Mouse (Mus musculus) limb, embryonic 12.5 days (tissue): ENCODE results near the gene Lrmp. TPM values are rescaled to one million over a fixed set of nuclear protein-coding genes. Genes with fewer than 3 reads are reported as not detected.

Source experiments
- ATAC-seq: fragments of 200-750 bp; cut with Nextera tagmentation; 2 replicates; pipeline ENCODE4 v1.8.0; 2017; ENCODE audit warnings: low read depth, moderate TSS enrichment; ENCODE audit not compliant: insufficient number of reproducible peaks, insufficient read depth, low FRiP score, low TSS enrichment
- H3K27ac ChIP-seq: fragments of 300-500 bp; sonication (generic); 2 replicates; pipeline ENCODE4 v1.5.1; 2016; ENCODE audit warnings: mild to moderate bottlenecking, moderate library complexity
- H3K27me3 ChIP-seq: fragments of 300-500 bp; sonication (generic); 2 replicates; pipeline ENCODE4 v1.6.1; 2016; ENCODE audit warnings: mild to moderate bottlenecking, moderate library complexity
- H3K36me3 ChIP-seq: fragments of 300-500 bp; sonication (generic); 2 replicates; pipeline ENCODE4 v1.6.1; 2016; ENCODE audit warnings: mild to moderate bottlenecking, moderate library complexity
- H3K4me1 ChIP-seq: fragments of 300-500 bp; sonication (generic); replicated peaks from 2 replicates; pipeline ENCODE4 v1.6.1; 2016
- H3K4me2 ChIP-seq: fragments of 300-500 bp; sonication (generic); 2 replicates; pipeline ENCODE4 v1.6.1; 2016; ENCODE audit warnings: mild to moderate bottlenecking, moderate library complexity
- H3K4me3 ChIP-seq: fragments of 300-500 bp; sonication (generic); replicated peaks from 2 replicates; pipeline ENCODE4 v1.5.1; 2016; ENCODE audit warnings: mild to moderate bottlenecking
- H3K9ac ChIP-seq: fragments of 300-500 bp; sonication (generic); replicated peaks from 2 replicates; pipeline ENCODE4 v1.6.1; 2016; ENCODE audit warnings: mild to moderate bottlenecking, moderate library complexity
- H3K9me3 ChIP-seq: fragments of 300-500 bp; sonication (generic); 2 replicates; pipeline ENCODE4 v1.6.1; 2016; ENCODE audit warnings: mild to moderate bottlenecking, moderate library complexity
- WGBS: fragments of 180-500 bp; shearing (Covaris S2); methylation state at CpG from one replicate; pipeline ENCODE4 v1.1.7; 2016; 5-methylcytosine and 5-hydroxymethylcytosine counted together
- polyA plus RNA-seq: library from polyadenylated mRNA; unstranded; fragments of >200 nt; fragmentation: Nextera tagmentation; extraction: Ambion mirVana; gene quantifications from 2 replicates; pipeline ENCODE4 v1.2.1, GENCODE M21; 2016

The Lrmp gene
- 2.3 and 2.4 TPM in 2 replicates for polyA plus RNA-seq

- no peak for ATAC-seq
- 70% methylated on average over 6 of the region's 6 CpGs for WGBS
- no peak within 1 kb of the TSS for H3K4me3 ChIP-seq
- H3K9me3 ChIP-seq = no peaks in the 10 kb centered on the region
- peak within 1 kb of the TSS; percentile 19; the same call in 1 of the 2 replicates for H3K4me2 ChIP-seq
- H3K4me1 ChIP-seq = peaks cover 10% of the 10 kb centered on the region
- no peaks in the 10 kb centered on the region; the same call in 1 of the 2 replicates for H3K27me3 ChIP-seq
- peak within 1 kb of the TSS; percentile 35; the same call in 1 of the 2 replicates for H3K9ac ChIP-seq
- peak within 1 kb of the TSS; percentile 71 for H3K27ac ChIP-seq
- no peaks in the 10 kb centered on the region for H3K36me3 ChIP-seq
These were observed at the start of gene Lrmp for GRCm38 (mm10) chr6:145115476-145116097. Lrmp (plus strand) TSS chr6:145115653.

- Histone ChIP-seq H3K9ac (no peak overlapping the region), H3K27ac (no peak overlapping the region), H3K4me2 (no peak overlapping the region), H3K4me1 (no peaks in the 10 kb centered on the region), H3K27me3 (no peaks in the 10 kb centered on the region), H3K4me3 (no peak overlapping the region), H3K9me3 (no peaks in the 10 kb centered on the region), H3K36me3 (no peaks in the 10 kb centered on the region)
- no peak for ATAC-seq
- WGBS = 75% methylated on average over 6 of the region's 6 CpGs
These were observed 49.0 kb upstream of the Lrmp start for GRCm38 (mm10) chr6:145066416-145066815.

GRCm38 (mm10) chr6:145067679-145068078 lies 47.8 kb upstream of the Lrmp start:
- no peaks in the 10 kb centered on the region for H3K4me1 ChIP-seq
- 75% methylated on average over 8 of the region's 8 CpGs for WGBS
- H3K27me3 ChIP-seq = no peaks in the 10 kb centered on the region
- H3K36me3 ChIP-seq = no peaks in the 10 kb centered on the region
- no peak overlapping the region for H3K4me2 ChIP-seq
- no peak overlapping the region for H3K9ac ChIP-seq
- H3K4me3 ChIP-seq = no peak overlapping the region
- ATAC-seq = no peak
- H3K27ac ChIP-seq = no peak overlapping the region
- H3K9me3 ChIP-seq = no peaks in the 10 kb centered on the region

- no peaks in the 10 kb centered on the region for H3K36me3 ChIP-seq
- H3K4me3 ChIP-seq = no peak overlapping the region
- no peaks in the 10 kb centered on the region for H3K9me3 ChIP-seq
- H3K9ac ChIP-seq = no peak overlapping the region
- H3K27ac ChIP-seq = no peak overlapping the region
- no peak for ATAC-seq
- 95% methylated on average over 7 of the region's 7 CpGs for WGBS
- H3K27me3 ChIP-seq = 0 out of 2 replicates have a peak, but pooled peaks cover 5% of the 10 kb centered on the region
- no peak overlapping the region for H3K4me2 ChIP-seq
- no peaks in the 10 kb centered on the region; the same call in 1 of the 2 replicates for H3K4me1 ChIP-seq
These were observed 46.1 kb upstream of the Lrmp start for GRCm38 (mm10) chr6:145069397-145069796.

DNA sequence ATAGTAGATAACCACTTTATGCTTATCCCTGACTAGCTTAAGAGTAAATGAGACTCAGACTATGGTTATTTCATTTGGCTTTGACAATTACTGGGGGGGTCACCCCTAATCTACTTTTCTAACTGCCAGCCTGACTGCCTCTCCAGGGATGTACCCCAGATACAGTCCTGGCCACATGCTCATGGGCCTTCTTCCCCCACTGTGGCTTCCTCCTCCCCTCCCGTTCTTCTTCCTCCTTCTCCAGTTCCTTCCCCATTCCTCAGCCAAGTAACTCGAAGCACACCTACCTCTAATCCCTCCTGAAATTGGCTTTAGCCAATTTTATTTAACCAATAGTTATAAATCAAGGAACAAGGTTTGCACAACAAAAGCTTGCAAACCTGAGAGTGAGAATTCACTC lies 45.5 kb upstream of the Lrmp start:
- Histone ChIP-seq H3K4me3 (no peak overlapping the region), H3K9ac (no peak overlapping the region), H3K27me3 (0 out of 2 replicates have a peak, but pooled peaks cover 5% of the 10 kb centered on the region), H3K36me3 (no peaks in the 10 kb centered on the region), H3K27ac (no peak overlapping the region), H3K9me3 (no peaks in the 10 kb centered on the region), H3K4me2 (no peak overlapping the region), H3K4me1 (peaks cover 1% of the 10 kb centered on the region; the same call in 1 of the 2 replicates)
- WGBS = 80% methylated on average over 2 of the region's 2 CpGs
- no peak for ATAC-seq

DNA sequence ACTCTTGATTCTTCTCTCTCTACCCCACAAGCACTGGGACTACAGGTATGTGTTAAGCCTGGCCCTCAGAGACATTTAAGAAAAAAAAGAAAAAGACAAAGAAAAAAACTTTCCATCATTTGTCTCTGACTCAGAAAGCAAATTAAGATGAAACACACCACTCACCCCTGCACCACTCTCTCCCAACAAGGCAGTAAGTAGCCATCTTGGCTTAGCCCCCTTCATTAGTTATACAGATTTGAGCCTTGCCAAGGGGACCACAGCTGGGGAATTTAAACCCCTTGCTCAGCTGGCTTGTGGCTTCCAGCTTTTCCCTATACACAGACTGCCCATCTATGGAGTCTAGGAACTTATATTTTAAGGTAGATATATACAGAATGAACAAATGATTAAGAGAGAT lies 41.0 kb upstream of the Lrmp start:
- no peak for ATAC-seq
- H3K4me1 ChIP-seq = peaks cover 3% of the 10 kb centered on the region; the same call in 1 of the 2 replicates
- peaks cover 17% of the 10 kb centered on the region; the same call in 1 of the 2 replicates for H3K27me3 ChIP-seq
- no peak overlapping the region for H3K27ac ChIP-seq
- no peak overlapping the region for H3K4me3 ChIP-seq
- peak overlapping the region; percentile 96 for H3K4me2 ChIP-seq
- H3K9me3 ChIP-seq = no peaks in the 10 kb centered on the region
- H3K36me3 ChIP-seq = no peaks in the 10 kb centered on the region
- H3K9ac ChIP-seq = no peak overlapping the region

DNA sequence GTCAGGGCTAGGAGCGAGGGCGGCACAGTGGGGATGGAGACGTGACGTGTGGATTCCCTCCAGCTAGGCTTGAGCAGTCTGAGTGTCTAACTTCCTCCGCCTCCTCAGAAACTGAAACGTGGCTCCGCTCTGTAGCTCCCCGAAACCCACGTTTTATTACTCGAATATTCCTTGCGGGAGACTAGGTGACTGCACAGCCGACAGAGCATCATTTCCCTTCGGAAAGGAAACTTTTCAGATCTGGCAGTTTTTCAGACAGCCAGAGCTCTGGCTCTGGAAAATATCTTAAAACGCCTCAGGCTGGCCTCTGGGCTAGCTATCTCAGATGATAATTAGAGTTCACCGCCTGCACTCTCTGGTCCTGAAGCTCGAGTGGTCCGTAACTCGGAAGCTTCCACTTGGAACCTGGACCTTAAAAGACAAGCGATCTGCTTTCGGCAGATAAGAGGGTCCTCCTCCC lies 40.3 kb upstream of the Lrmp start:
- no peak; the same call in 1 of the 2 replicates for ATAC-seq
- Histone ChIP-seq H3K27ac (no peak overlapping the region), H3K9me3 (no peaks in the 10 kb centered on the region), H3K4me3 (peak overlapping the region; percentile 53), H3K27me3 (peaks cover 17% of the 10 kb centered on the region; the same call in 1 of the 2 replicates), H3K36me3 (no peaks in the 10 kb centered on the region), H3K4me1 (peaks cover 3% of the 10 kb centered on the region; the same call in 1 of the 2 replicates), H3K9ac (peak overlapping the region; percentile 64), H3K4me2 (peak overlapping the region; percentile 96)
- under 1% methylated on average over 20 of the region's 20 CpGs for WGBS

- no peaks in the 10 kb centered on the region for H3K9me3 ChIP-seq
- H3K4me2 ChIP-seq = peak within 1 kb of the TSS; percentile 96
- WGBS = under 1% methylated on average over 39 of the region's 39 CpGs
- peak within 1 kb of the TSS; percentile 64 for H3K9ac ChIP-seq
- peak within 1 kb of the TSS; percentile 53 for H3K4me3 ChIP-seq
- 0 out of 2 replicates have a peak, but pooled peaks have one; percentile 63 for ATAC-seq
- H3K27me3 ChIP-seq = peaks cover 17% of the 10 kb centered on the region; the same call in 1 of the 2 replicates
- H3K27ac ChIP-seq = no peak within 1 kb of the TSS
- H3K4me1 ChIP-seq = peaks cover 3% of the 10 kb centered on the region; the same call in 1 of the 2 replicates
- H3K36me3 ChIP-seq = no peaks in the 10 kb centered on the region
These were observed 39.8 kb upstream of the Lrmp start, which contains the start of gene Bcat1 for GRCm38 (mm10) chr6:145075548-145076224. Bcat1 (minus strand) TSS chr6:145076184.

GRCm38 (mm10) chr6:145076286-145076685 lies 39.2 kb upstream of the Lrmp start:
- Histone ChIP-seq H3K9ac (peak overlapping the region; percentile 64; the same call in 1 of the 2 replicates), H3K4me1 (peaks cover 3% of the 10 kb centered on the region; the same call in 1 of the 2 replicates), H3K36me3 (no peaks in the 10 kb centered on the region), H3K9me3 (no peaks in the 10 kb centered on the region), H3K27ac (no peak overlapping the region), H3K27me3 (peaks cover 17% of the 10 kb centered on the region; the same call in 1 of the 2 replicates), H3K4me2 (peak overlapping the region; percentile 96), H3K4me3 (peak overlapping the region; percentile 53)
- 7% methylated on average over 9 of the region's 9 CpGs for WGBS
- no peak for ATAC-seq

GRCm38 (mm10) chr6:145079087-145079759 lies 36.2 kb upstream of the Lrmp start:
- Histone ChIP-seq H3K27me3 (peaks cover 12% of the 10 kb centered on the region; the same call in 1 of the 2 replicates), H3K4me3 (no peak overlapping the region), H3K9ac (no peak overlapping the region), H3K36me3 (no peaks in the 10 kb centered on the region), H3K27ac (no peak overlapping the region), H3K4me2 (no peak overlapping the region), H3K4me1 (peaks cover 3% of the 10 kb centered on the region; the same call in 1 of the 2 replicates), H3K9me3 (no peaks in the 10 kb centered on the region)
- no peak for ATAC-seq
- WGBS = 72% methylated on average over 9 of the region's 9 CpGs

DNA sequence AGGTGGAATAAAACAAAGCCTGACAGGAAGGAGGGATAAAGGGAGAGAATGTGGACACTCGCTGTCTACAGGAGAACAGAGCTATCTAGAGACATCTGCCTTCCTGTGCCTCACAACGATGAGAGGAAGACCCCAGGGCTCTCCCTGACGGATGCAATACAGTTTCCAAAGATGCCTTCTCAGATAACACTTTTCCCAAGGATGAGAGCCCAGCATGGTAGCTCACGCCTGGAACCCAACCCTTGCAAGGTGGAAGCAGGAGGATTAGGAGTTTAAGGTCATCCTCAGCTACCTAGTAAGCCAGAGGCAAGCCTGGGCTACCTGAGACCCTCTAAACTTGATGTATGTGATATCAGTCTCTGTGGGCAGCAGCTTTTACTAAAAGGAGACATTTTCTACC lies 33.7 kb upstream of the Lrmp start:
- no peak overlapping the region for H3K4me2 ChIP-seq
- no peak overlapping the region for H3K27ac ChIP-seq
- H3K36me3 ChIP-seq = no peaks in the 10 kb centered on the region
- H3K9me3 ChIP-seq = no peaks in the 10 kb centered on the region
- ATAC-seq = no peak
- H3K4me1 ChIP-seq = no peaks in the 10 kb centered on the region
- H3K27me3 ChIP-seq = no peaks in the 10 kb centered on the region; the same call in 1 of the 2 replicates
- H3K4me3 ChIP-seq = no peak overlapping the region
- 67% methylated on average over 4 of the region's 4 CpGs for WGBS
- H3K9ac ChIP-seq = no peak overlapping the region
